Mouse (Mus musculus) MEL (cell line): ENCODE data around the gene Patz1. TPM values are rescaled to one million over a fixed set of nuclear protein-coding genes. Genes with fewer than 3 reads are reported as not detected.

Experiments used
- DNase-seq: peaks from one replicate; pipeline ENCODE4 v3.0.0; 2011; ENCODE audit warnings: low read depth, low spot score
- H3K27ac ChIP-seq: 2 replicates; pipeline ENCODE4 v1.5.1; 2012; ENCODE audit warnings: low read depth, mild to moderate bottlenecking, control low read depth, low read length, moderate library complexity; ENCODE audit not compliant: control insufficient read depth
- H3K27me3 ChIP-seq, 2 experiments: fragments of 150-350 bp in 1 of 2; sonication (generic) in 1 of 2; 2 replicates each; pipeline ENCODE4 v1.6.1; 2012; ENCODE audit warnings: low read length in 2 of 2, mild to moderate bottlenecking in 2 of 2, improper control_type of control experiment in 1 of 2, moderate library complexity in 1 of 2; ENCODE audit not compliant: insufficient read depth in 2 of 2, control insufficient read depth in 1 of 2
- H3K36me3 ChIP-seq, 2 experiments: 2 replicates each; pipeline ENCODE4 v1.6.1; 2012 to 2014; ENCODE audit warnings: low read length in 2 of 2, improper control_type of control experiment in 1 of 2, inconsistent platforms in 1 of 2, mild to moderate bottlenecking in 1 of 2; ENCODE audit not compliant: insufficient read depth in 2 of 2, control insufficient read depth in 1 of 2
- H3K4me1 ChIP-seq, 2 experiments: fragments of 150-350 bp in 1 of 2; sonication (generic) in 1 of 2; 2 replicates each; pipeline ENCODE4 v1.6.1; 2012; ENCODE audit warnings: low read length in 2 of 2, improper control_type of control experiment in 1 of 2, mild to moderate bottlenecking in 1 of 2; ENCODE audit not compliant: insufficient read depth in 2 of 2, control insufficient read depth in 1 of 2
- H3K4me3 ChIP-seq, 2 experiments: fragments of 150-350 bp in 1 of 2; sonication (generic) in 1 of 2; 2 replicates each; pipeline ENCODE4 v1.5.1; 2012; ENCODE audit warnings: low read depth in 2 of 2, low read length in 2 of 2, mild to moderate bottlenecking in 2 of 2, moderate library complexity in 2 of 2, control low read depth in 1 of 2, improper control_type of control experiment in 1 of 2; ENCODE audit not compliant: control insufficient read depth in 1 of 2, insufficient read depth in 1 of 2
- H3K79me2 ChIP-seq: 2 replicates; pipeline ENCODE4 v1.6.1; 2012; ENCODE audit warnings: mild to moderate bottlenecking, low read length, moderate library complexity; ENCODE audit not compliant: control insufficient read depth, poor library complexity, insufficient read depth
- H3K9ac ChIP-seq: 2 replicates; pipeline ENCODE4 v1.6.1; 2012; ENCODE audit warnings: low read depth, mild to moderate bottlenecking, control low read depth, low read length, moderate library complexity; ENCODE audit not compliant: control insufficient read depth, poor library complexity, severe bottlenecking
- H3K9me3 ChIP-seq: fragments of 150-350 bp; sonication (generic); replicated peaks from 2 replicates; pipeline ENCODE4 v1.6.1; 2012; ENCODE audit warnings: mild to moderate bottlenecking, low read length, improper control_type of control experiment, moderate library complexity; ENCODE audit not compliant: insufficient read depth
- CTCF ChIP-seq, 3 experiments: IDR thresholded peaks in 2 of 3; conservative IDR thresholded peaks in 1 of 3; 2 replicates each; pipeline ENCODE4 v1.5.1; 2011 to 2012; ENCODE audit warnings: low read length in 3 of 3, low read depth in 2 of 3, mild to moderate bottlenecking in 2 of 3, improper control_type of control experiment in 1 of 3, inconsistent platforms in 1 of 3, mixed read lengths in 1 of 3, moderate library complexity in 1 of 3; ENCODE audit not compliant: control insufficient read depth in 1 of 3, insufficient read depth in 1 of 3, poor library complexity in 1 of 3, severe bottlenecking in 1 of 3
- E2F4 ChIP-seq: IDR thresholded peaks from 2 replicates; pipeline ENCODE4 v1.6.1; 2011; ENCODE audit warnings: low read depth, low read length, improper control_type of control experiment, borderline replicate concordance
- ELF1 ChIP-seq: IDR thresholded peaks from 2 replicates; pipeline ENCODE4 v1.6.1; 2014; ENCODE audit warnings: low read depth, mild to moderate bottlenecking, inconsistent platforms, low read length, improper control_type of control experiment, moderate library complexity
- EP300 ChIP-seq, 2 experiments: IDR thresholded peaks; 2 replicates each; pipeline ENCODE4 v1.6.1; 2011; ENCODE audit warnings: improper control_type of control experiment in 2 of 2, low read length in 2 of 2, low read depth in 1 of 2, mild to moderate bottlenecking in 1 of 2
- GABPA ChIP-seq: IDR thresholded peaks from 2 replicates; pipeline ENCODE4 v1.6.1; 2012; ENCODE audit warnings: low read depth, mild to moderate bottlenecking, inconsistent platforms, low read length, improper control_type of control experiment, moderate library complexity
- HCFC1 ChIP-seq: IDR thresholded peaks from 2 replicates; pipeline ENCODE4 v1.6.1; 2012; ENCODE audit warnings: low read depth, mild to moderate bottlenecking, inconsistent platforms, low read length, improper control_type of control experiment, moderate library complexity
- JUND ChIP-seq: IDR thresholded peaks from 2 replicates; pipeline ENCODE4 v1.6.1; 2011; ENCODE audit warnings: low read depth, mild to moderate bottlenecking, improper control_type of control experiment, low read length
- KAT2A ChIP-seq: conservative IDR thresholded peaks from 2 replicates; pipeline ENCODE4 v1.6.1; 2012; ENCODE audit warnings: low read depth, low read length, improper control_type of control experiment, inconsistent platforms
- MAZ ChIP-seq: IDR thresholded peaks from 2 replicates; pipeline ENCODE4 v1.6.1; 2012; ENCODE audit warnings: low read depth, mild to moderate bottlenecking, inconsistent platforms, low read length, improper control_type of control experiment
- MEF2A ChIP-seq: IDR thresholded peaks from 2 replicates; pipeline ENCODE4 v1.6.1; 2014; ENCODE audit warnings: low read depth, mild to moderate bottlenecking, inconsistent platforms, low read length, improper control_type of control experiment; ENCODE audit not compliant: poor library complexity, insufficient replicate concordance, severe bottlenecking; ENCODE audit errors: extremely low read depth
- MYB ChIP-seq: IDR thresholded peaks from 2 replicates; pipeline ENCODE4 v1.6.1; 2011; ENCODE audit warnings: mild to moderate bottlenecking, low read depth, low read length, improper control_type of control experiment
- NELFE ChIP-seq: IDR thresholded peaks from 2 replicates; pipeline ENCODE4 v1.6.1; 2011; ENCODE audit warnings: low read depth, low read length, improper control_type of control experiment
- POLR2A ChIP-seq, 2 experiments: IDR thresholded peaks; 2 replicates each; pipeline ENCODE4 v1.6.1; 2011 to 2012; ENCODE audit warnings: low read length in 2 of 2, mild to moderate bottlenecking in 2 of 2, control low read depth in 1 of 2, improper control_type of control experiment in 1 of 2, low read depth in 1 of 2, moderate library complexity in 1 of 2; ENCODE audit not compliant: control insufficient read depth in 1 of 2, insufficient read depth in 1 of 2, poor library complexity in 1 of 2
- POLR2AphosphoS5 ChIP-seq: IDR thresholded peaks from 2 replicates; pipeline ENCODE4 v1.6.1; 2012; ENCODE audit warnings: low read depth, borderline replicate concordance, mild to moderate bottlenecking, inconsistent platforms, low read length, moderate library complexity, mixed read lengths
- RAD21 ChIP-seq: IDR thresholded peaks from 2 replicates; pipeline ENCODE4 v1.6.1; 2011; ENCODE audit warnings: mild to moderate bottlenecking, low read depth, low read length, improper control_type of control experiment
- SMC3 ChIP-seq: IDR thresholded peaks from 2 replicates; pipeline ENCODE4 v1.6.1; 2011; ENCODE audit warnings: low read depth, low read length, improper control_type of control experiment
- TAL1 ChIP-seq: IDR thresholded peaks from 2 replicates; pipeline ENCODE4 v1.6.1; 2012; ENCODE audit warnings: mild to moderate bottlenecking, inconsistent platforms, low read length, moderate library complexity, mixed read lengths
- UBTF ChIP-seq: IDR thresholded peaks from 2 replicates; pipeline ENCODE4 v1.6.1; 2012; ENCODE audit warnings: low read depth, mild to moderate bottlenecking, inconsistent platforms, low read length, improper control_type of control experiment, moderate library complexity, borderline replicate concordance; ENCODE audit not compliant: insufficient read depth
- USF2 ChIP-seq, 2 experiments: IDR thresholded peaks; 2 replicates each; pipeline ENCODE4 v1.6.1; 2011 to 2012; ENCODE audit warnings: improper control_type of control experiment in 2 of 2, low read length in 2 of 2, borderline replicate concordance in 1 of 2, inconsistent platforms in 1 of 2, low read depth in 1 of 2, mild to moderate bottlenecking in 1 of 2; ENCODE audit not compliant: insufficient read depth in 1 of 2
- ZC3H11A ChIP-seq: IDR thresholded peaks from 2 replicates; pipeline ENCODE4 v1.6.1; 2012; ENCODE audit warnings: low read depth, mild to moderate bottlenecking, inconsistent platforms, low read length, improper control_type of control experiment
- ZKSCAN1 ChIP-seq: IDR thresholded peaks from 2 replicates; pipeline ENCODE4 v1.6.1; 2012; ENCODE audit warnings: low read depth, mild to moderate bottlenecking, inconsistent platforms, low read length, improper control_type of control experiment, moderate library complexity
- ZMIZ1 ChIP-seq: IDR thresholded peaks from 2 replicates; pipeline ENCODE4 v1.6.1; 2012; ENCODE audit warnings: low read depth, mild to moderate bottlenecking, inconsistent platforms, low read length, improper control_type of control experiment, moderate library complexity
- ZNF384 ChIP-seq: IDR thresholded peaks from 2 replicates; pipeline ENCODE4 v1.6.1; 2012; ENCODE audit warnings: low read depth, mild to moderate bottlenecking, inconsistent platforms, low read length, improper control_type of control experiment
- polyA plus RNA-seq, 2 experiments: library from polyadenylated mRNA; stranded (reverse) in 1 of 2; unstranded in 1 of 2; fragments of >175 nt in 1 of 2; fragments of >200 nt in 1 of 2; gene quantifications; 2 replicates each; pipeline versions ENCODE4 v1.2.1 to v1.2.4; 2012; ENCODE audit warnings: low replicate concordance in 2 of 2, low read depth in 1 of 2; ENCODE audit not compliant: insufficient read length in 2 of 2, insufficient read depth in 1 of 2, missing spikeins in 1 of 2
- total RNA-seq: library from RNA; depleted of rRNA; stranded (reverse); fragments of 300-350 nt; gene quantifications from 2 replicates; pipeline ENCODE4 v1.2.3, GENCODE M21; 2012

Patz1 gene
- total and polyA plus RNA-seq, 3 experiments: 63.1 to 63.5 TPM; not detected in 1

GRCm38 (mm10) chr11:3344916-3345315 lies 56.2 kb downstream of the Patz1 start:
- H3K9ac ChIP-seq: no peak overlapping the region
- no peaks in the 10 kb centered on the region for H3K27me3 ChIP-seq
- DNase-seq: no peak
- H3K36me3 ChIP-seq: peaks cover 2 to 7% of the 10 kb centered on the region in 2 experiments; a peak in 3 of 4 replicates
- no peaks in the 10 kb centered on the region for H3K9me3 ChIP-seq
- H3K79me2 ChIP-seq: no peaks in the 10 kb centered on the region
- H3K27ac ChIP-seq: no peak overlapping the region
- no peak for TF ChIP-seq MEF2A
- no peak for TF ChIP-seq EP300 (IDR thresholded peaks at IDR 0.05; ENCODE audit: low read depth in 1 of 2, low read length in 2 of 2)
- TF ChIP-seq NELFE: no peak
- no peak for TF ChIP-seq E2F4
- TF ChIP-seq HCFC1: no peak
- TF ChIP-seq UBTF: no peak
- TF ChIP-seq RAD21: no peak
- no peak for TF ChIP-seq ZKSCAN1
- H3K4me3 ChIP-seq: no peak overlapping the region
- peaks cover 0 to 9% of the 10 kb centered on the region in 2 experiments; a peak in 3 of 4 replicates for H3K4me1 ChIP-seq

- Histone ChIP-seq H3K9me3 (no peaks in the 10 kb centered on the region), H3K27ac (no peak overlapping the region), H3K36me3 (peaks cover 2 to 7% of the 10 kb centered on the region in 2 experiments; a peak in 3 of 4 replicates), H3K27me3 (no peaks in the 10 kb centered on the region), H3K9ac (no peak overlapping the region), H3K79me2 (no peaks in the 10 kb centered on the region), H3K4me3 (no peak overlapping the region)
- no peak for DNase-seq
- TF ChIP-seq RAD21 (no peak), HCFC1 (no peak), E2F4 (no peak)
- TF ChIP-seq, all 39 proteins: peak for 0
- peaks cover 0 to 9% of the 10 kb centered on the region in 2 experiments; a peak in 3 of 4 replicates for H3K4me1 ChIP-seq
These were observed 57.7 kb downstream of the Patz1 start for GRCm38 (mm10) chr11:3346351-3346750.

- Histone ChIP-seq H3K79me2 (no peaks in the 10 kb centered on the region), H3K4me3 (no peak overlapping the region), H3K27ac (no peak overlapping the region), H3K4me1 (peaks cover 0 to 9% of the 10 kb centered on the region in 2 experiments; a peak in 3 of 4 replicates), H3K27me3 (no peaks in the 10 kb centered on the region), H3K9me3 (no peaks in the 10 kb centered on the region)
- peak; percentile 89 for DNase-seq
- TF ChIP-seq ZKSCAN1: no peak
- no peak for TF ChIP-seq GABPA
- no peak for TF ChIP-seq ZMIZ1
- TF ChIP-seq UBTF: no peak
- no peak for TF ChIP-seq POLR2A (IDR thresholded peaks at IDR 0.05; ENCODE audit: control insufficient read depth in 1 of 2, insufficient read depth in 1 of 2, low read depth in 1 of 2, low read length in 2 of 2, poor library complexity in 1 of 2)
- no peak for TF ChIP-seq JUND
- TF ChIP-seq TAL1: no peak
- peak; percentile 72 for TF ChIP-seq ZC3H11A
- TF ChIP-seq ZNF384: no peak
- TF ChIP-seq MAZ: no peak
- TF ChIP-seq POLR2AphosphoS5: no peak
- TF ChIP-seq USF2 (IDR thresholded peaks at IDR 0.05; ENCODE audit: borderline replicate concordance in 1 of 2, insufficient read depth in 1 of 2, low read depth in 1 of 2, low read length in 2 of 2): no peak
- TF ChIP-seq RAD21: peak; percentile 84
- TF ChIP-seq CTCF (IDR thresholded peaks at IDR 0.05 in 2 of 3, conservative IDR thresholded peaks at IDR 0.05 in 1 of 3; ENCODE audit: control insufficient read depth in 1 of 3, insufficient read depth in 1 of 3, low read depth in 2 of 3, low read length in 3 of 3, poor library complexity in 1 of 3, severe bottlenecking in 1 of 3): peak; percentile 93 to 98 (median 94)
- TF ChIP-seq NELFE: no peak
- TF ChIP-seq SMC3: peak; percentile 88
- no peak for TF ChIP-seq KAT2A
- no peak for TF ChIP-seq MYB
- no peak for TF ChIP-seq ELF1
- TF ChIP-seq, all 39 proteins: peak for 4
- no peak overlapping the region for H3K9ac ChIP-seq
- peaks cover 2 to 7% of the 10 kb centered on the region in 2 experiments; a peak in 3 of 4 replicates for H3K36me3 ChIP-seq
These were observed 58.6 kb downstream of the Patz1 start for GRCm38 (mm10) chr11:3347091-3347834.
